Mouse (Mus musculus): ENCODE data around the gene Triobp. TPM values are rescaled to one million over a fixed set of nuclear protein-coding genes. Genes with fewer than 3 reads are reported as not detected.

Gene Triobp
- 10 to 100 TPM; 11.8 to 12.7 TPM for total RNA-seq (2021)
- long read RNA-seq, experiment 1, transcript Triobp-201 (14 exons, 2,570 nt) = major isoform, 13 of 15 reads
- long read RNA-seq, experiment 1, partial matches to known transcripts = 1 of 15 reads
- long read RNA-seq, experiment 1, other reads (novel, unspliced or antisense) = 1 of 15 reads
- long read RNA-seq, experiment 2, transcript Triobp-201 (14 exons, 2,570 nt) = major isoform, 10 of 14 reads
- long read RNA-seq, experiment 2, partial matches to known transcripts = 2 of 14 reads
- long read RNA-seq, experiment 2, other reads (novel, unspliced or antisense) = 2 of 14 reads

- H3K27ac ChIP-seq = no peak within 1 kb of the TSS
- H3K4me3 ChIP-seq = peak within 1 kb of the TSS; percentile 47
- intact Hi-C loops (cut with DNase I) = no loop called here
- DNase-seq (ENCODE audit: extremely low spot score in 1 of 2, low spot score in 2 of 2) = peak; percentile 78
- TF ChIP-seq CTCF (IDR thresholded peaks at IDR 0.05) = no peak
Observed at GRCm38 (mm10) chr15:78947657-78948056, at the start of gene Triobp. Triobp (plus strand) TSS chr15:78947724.

GRCm38 (mm10) chr15:78898507-78899001 is 49.0 kb upstream of the Triobp start:
- DNase-seq (ENCODE audit: extremely low spot score in 1 of 2, low spot score in 2 of 2) = no peak
- no peak for TF ChIP-seq CTCF (IDR thresholded peaks at IDR 0.05)
- no peak overlapping the region for H3K27ac ChIP-seq
- H3K4me3 ChIP-seq = no peak overlapping the region
- intact Hi-C loops (cut with DNase I) = no loop called here

- peak within 1 kb of the TSS; percentile 91 for H3K27ac ChIP-seq
- TF ChIP-seq CTCF (IDR thresholded peaks at IDR 0.05) = no peak
- intact Hi-C loops (cut with DNase I) = no loop called here
Observed at GRCm38 (mm10) chr15:78899409-78899739, 48.1 kb upstream of the Triobp start, which contains the start of gene Gm49510. Gm49510 (plus strand) TSS chr15:78899667.

DNA sequence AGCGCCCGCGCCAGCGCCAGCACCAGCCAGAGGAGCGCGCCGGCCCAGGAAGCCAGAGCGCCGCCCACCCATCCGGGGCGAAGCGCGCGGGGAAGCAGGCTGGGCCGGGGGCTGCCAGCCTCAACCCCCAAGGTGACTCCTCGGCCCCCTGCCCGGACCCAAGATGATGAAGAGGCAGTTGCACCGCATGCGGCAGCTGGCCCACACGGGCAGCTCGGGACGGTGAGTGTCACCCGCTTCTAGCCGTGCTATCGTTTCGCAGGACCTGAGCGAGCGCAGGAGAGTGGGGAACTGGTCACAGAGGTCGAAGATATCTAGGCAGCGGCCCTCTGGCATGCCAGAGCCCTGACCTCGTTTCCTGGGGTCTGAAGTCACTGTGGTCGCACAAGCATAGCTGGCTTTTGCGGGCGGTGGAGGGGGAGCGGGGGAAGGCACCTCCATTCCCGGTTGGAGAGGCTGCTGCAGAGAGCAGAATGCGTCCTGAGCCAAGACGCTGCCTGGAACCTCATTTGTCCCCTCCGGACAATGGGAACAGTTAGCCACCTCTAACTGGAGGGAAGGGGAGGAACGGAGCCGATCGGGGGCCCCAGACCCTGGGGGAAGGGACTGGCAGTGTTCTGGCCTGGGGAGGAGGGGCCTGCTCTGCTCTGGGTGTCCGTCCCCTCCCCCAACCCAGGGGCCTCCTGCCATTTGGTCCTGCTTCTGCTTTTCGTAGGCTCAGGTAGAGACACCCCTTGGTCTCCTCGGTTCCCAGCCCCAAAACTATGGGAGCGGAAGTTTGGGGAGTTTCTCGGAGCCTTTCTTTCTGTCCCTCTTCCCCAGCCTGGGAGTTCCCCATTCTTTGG is 47.6 kb upstream of the Triobp start, which contains the start of gene Sh3bp1:
Gene Sh3bp1, plus strand, starts transcription at position 29 of the 845 bp plus-strand sequence.
- Histone ChIP-seq H3K27ac (peak within 1 kb of the TSS; percentile 91), H3K4me3 (peak within 1 kb of the TSS; percentile 64)
- intact Hi-C loops (cut with DNase I) = no loop called here
- TF ChIP-seq CTCF (IDR thresholded peaks at IDR 0.05) = no peak
- DNase-seq (ENCODE audit: extremely low spot score in 1 of 2, low spot score in 2 of 2) = peak; percentile 62 to 64

More at GRCm38 (mm10) chr15:78899409-78899739, 48.1 kb upstream of the Triobp start, which contains the start of gene Gm49510:
- peak within 1 kb of the TSS; percentile 64 for H3K4me3 ChIP-seq
- no peak for DNase-seq (ENCODE audit: extremely low spot score in 1 of 2, low spot score in 2 of 2)

DNA sequence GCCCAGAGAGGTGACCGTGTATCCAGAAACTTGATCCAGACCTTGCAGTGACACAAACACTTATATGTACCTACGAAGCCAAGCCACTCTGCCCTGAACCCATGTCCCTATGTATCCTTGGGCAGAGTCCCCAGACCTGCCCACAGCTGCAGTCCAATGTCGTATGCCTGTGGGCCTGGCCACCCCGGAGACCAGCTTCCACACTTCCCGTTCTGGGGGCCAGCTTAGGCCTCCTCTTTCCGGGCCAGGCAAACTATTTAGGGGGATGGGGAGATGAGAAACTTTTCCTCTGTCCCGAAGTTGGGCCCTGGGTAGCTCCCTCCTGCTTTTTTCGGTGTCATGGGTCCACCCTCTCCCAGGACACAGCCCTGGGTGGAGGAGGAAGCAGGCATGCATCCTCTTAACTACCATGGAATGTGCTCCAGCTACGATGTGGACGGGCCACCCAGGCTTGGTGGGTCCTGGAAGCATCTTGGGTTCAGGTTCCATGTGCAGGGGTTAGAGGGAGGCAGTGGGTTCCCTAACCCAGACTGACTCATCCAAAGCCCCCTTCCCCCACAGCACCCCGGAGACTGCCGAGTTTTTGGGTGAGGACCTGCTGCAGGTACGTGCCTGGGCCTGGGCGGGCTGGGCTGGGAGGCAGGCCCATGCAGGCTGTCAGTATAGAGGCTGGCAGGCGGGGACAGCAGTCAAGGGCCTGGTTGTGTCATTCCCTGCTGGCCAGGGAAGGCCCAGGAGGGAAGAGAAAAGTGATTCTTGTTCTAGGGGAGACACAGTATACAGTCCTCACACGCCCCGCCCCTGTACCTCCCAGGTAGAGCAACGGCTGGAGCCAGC is 46.7 kb upstream of the Triobp start:
- DNase-seq (ENCODE audit: extremely low spot score in 1 of 2, low spot score in 2 of 2) = no peak
- intact Hi-C loops (cut with DNase I) = no loop called here
- H3K4me3 ChIP-seq = peak overlapping the region; percentile 64
- peak overlapping the region; percentile 91; the same call in 1 of the 2 replicates for H3K27ac ChIP-seq
- TF ChIP-seq CTCF (IDR thresholded peaks at IDR 0.05) = no peak

- DNase-seq (ENCODE audit: extremely low spot score in 1 of 2, low spot score in 2 of 2) = no peak
- no peak; the same call in 1 of the 2 replicates for TF ChIP-seq CTCF (IDR thresholded peaks at IDR 0.05)
- Histone ChIP-seq H3K27ac (no peak overlapping the region), H3K4me3 (no peak overlapping the region)
- intact Hi-C loops (cut with DNase I) = no loop called here
Observed at GRCm38 (mm10) chr15:78901422-78901789, 46.1 kb upstream of the Triobp start.

DNA sequence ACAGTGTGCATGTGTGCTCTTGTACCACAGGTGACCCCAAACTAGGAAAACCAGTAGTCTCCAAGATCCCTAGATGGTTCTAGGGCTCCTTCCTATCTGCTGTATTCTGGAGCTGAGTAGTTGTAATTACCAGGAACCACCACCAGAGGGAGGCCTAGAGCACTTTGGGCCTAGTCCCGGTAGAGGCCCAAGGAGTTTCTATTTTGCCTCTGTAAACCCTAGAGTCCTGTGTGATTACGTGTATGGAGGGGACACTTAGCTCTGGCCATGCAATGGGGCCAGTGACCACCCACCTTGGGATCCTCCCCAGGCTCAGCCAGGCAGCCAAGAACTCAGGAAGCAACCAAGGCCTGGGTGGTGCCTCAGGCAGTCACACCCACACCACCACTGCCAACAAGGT is 44.3 kb upstream of the Triobp start:
- peak; percentile 95 for TF ChIP-seq CTCF (IDR thresholded peaks at IDR 0.05)
- intact Hi-C loops (cut with DNase I) = no loop called here
- peak; percentile 78 to 87 for DNase-seq (ENCODE audit: extremely low spot score in 1 of 2, low spot score in 2 of 2)
- no peak overlapping the region for H3K27ac ChIP-seq
- H3K4me3 ChIP-seq = peak overlapping the region; percentile 21; the same call in 1 of the 2 replicates

GRCm38 (mm10) chr15:78908399-78908798 is 39.1 kb upstream of the Triobp start:
- intact Hi-C loops (cut with DNase I) = no loop called here
- Histone ChIP-seq H3K4me3 (no peak overlapping the region), H3K27ac (no peak overlapping the region)
- no peak for TF ChIP-seq CTCF (IDR thresholded peaks at IDR 0.05)
- no peak for DNase-seq (ENCODE audit: extremely low spot score in 1 of 2, low spot score in 2 of 2)

GRCm38 (mm10) chr15:78908982-78909381 is 38.5 kb upstream of the Triobp start:
- DNase-seq (ENCODE audit: extremely low spot score in 1 of 2, low spot score in 2 of 2) = no peak
- no peak for TF ChIP-seq CTCF (IDR thresholded peaks at IDR 0.05)
- intact Hi-C loops (cut with DNase I) = no loop called here
- Histone ChIP-seq H3K27ac (no peak overlapping the region), H3K4me3 (no peak overlapping the region)

GRCm38 (mm10) chr15:78912040-78912439 is 35.5 kb upstream of the Triobp start:
- DNase-seq (ENCODE audit: extremely low spot score in 1 of 2, low spot score in 2 of 2) = no peak
- H3K27ac ChIP-seq = no peak overlapping the region
- H3K4me3 ChIP-seq = no peak overlapping the region
- peak; percentile 44 for TF ChIP-seq CTCF (IDR thresholded peaks at IDR 0.05)
- intact Hi-C loops (cut with DNase I) = no loop called here

GRCm38 (mm10) chr15:78913632-78914090 is 33.9 kb upstream of the Triobp start, which contains the start of gene Pdxp:
Pdxp (plus strand) TSS chr15:78913919.
- TF ChIP-seq CTCF (IDR thresholded peaks at IDR 0.05) = no peak
- Histone ChIP-seq H3K4me3 (peak within 1 kb of the TSS; percentile 70), H3K27ac (peak within 1 kb of the TSS; percentile 89)
- peak; percentile 95 to 97 for DNase-seq (ENCODE audit: extremely low spot score in 1 of 2, low spot score in 2 of 2)
- intact Hi-C loops (cut with DNase I) = loop anchor here (2.0 kb wide), 1 partner anchor 15 kb away; no protein-coding TSS in a partner anchor
